Mouse (Mus musculus) liver, adult 10 weeks (tissue): ENCODE results near the gene 1700113H08Rik. TPM values are rescaled to one million over a fixed set of nuclear protein-coding genes. Genes with fewer than 3 reads are reported as not detected.

Experiments
- polyA plus RNA-seq: library from polyadenylated mRNA; stranded (reverse); fragments of 350-450 nt; fragmentation: Illumina TruSeq; extraction: RNeasy Lipid Tissue Mini Kit (QIAGEN cat#74804); gene quantifications from one replicate; pipeline ENCODE4 v1.2.3, GENCODE M21; 2014; ENCODE audit warnings: low read depth, low replicate concordance

1700113H08Rik gene
- not detected for polyA plus RNA-seq

DNA sequence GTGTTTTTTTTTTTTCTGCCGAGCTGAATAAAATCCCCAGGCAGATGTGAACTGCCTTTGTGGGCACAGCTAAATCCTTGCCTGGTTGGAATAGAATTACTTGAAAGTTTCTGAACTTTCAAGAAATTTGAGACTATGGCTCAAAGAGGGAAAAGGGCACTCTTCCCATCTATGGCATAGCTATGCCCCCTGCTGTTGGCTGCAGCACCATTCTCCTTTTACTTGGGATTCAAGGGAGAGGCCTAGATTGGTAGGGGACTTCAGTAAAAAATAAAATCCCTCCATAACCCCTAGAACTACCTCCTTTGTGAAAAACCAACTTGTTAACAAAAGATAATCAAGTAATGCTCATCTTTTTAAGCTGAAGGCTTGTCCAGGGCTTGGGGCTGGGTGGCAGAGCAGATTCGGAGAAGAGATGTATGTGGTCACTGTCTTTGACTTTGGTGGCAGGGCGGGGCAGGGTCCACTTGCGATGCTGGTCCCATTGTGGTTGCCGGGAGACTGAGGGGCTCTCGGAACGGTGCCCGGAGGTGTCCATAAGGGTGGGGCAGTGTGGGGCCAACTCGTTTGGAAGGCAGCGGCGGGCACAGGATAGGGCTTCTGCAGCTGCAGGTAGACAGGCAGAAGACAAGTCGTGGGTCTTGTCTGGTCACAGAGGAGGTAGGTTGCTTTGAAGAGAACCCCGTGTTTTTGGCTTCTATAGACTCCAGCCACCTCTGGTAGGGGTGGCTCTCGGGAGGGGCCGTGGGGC is at the start of gene 1700113H08Rik:
1700113H08Rik (plus strand) TSS at position 546 of the 751 bp plus-strand sequence.

Other genes with a start within 250 kb of the 1700113H08Rik start
- 4.1 TPM for gene Stab2, start 50.0 kb upstream of the 1700113H08Rik start, polyA plus RNA-seq